Mouse (Mus musculus) intestine, embryonic 14.5 days (tissue): Measurements from ENCODE around the gene Tec. TPM values are rescaled to one million over a fixed set of nuclear protein-coding genes. Genes with fewer than 3 reads are reported as not detected.
A peak's percentile ranks its signal among the peaks of the same experiment; 100 is the strongest.

ENCODE experiments used
- ATAC-seq: fragments of 200-750 bp; cut with Nextera tagmentation; replicated peaks from 2 replicates; pipeline ENCODE4 v1.8.0; 2017; ENCODE audit warnings: low read depth, moderate number of reproducible peaks, moderate TSS enrichment, moderate library complexity; ENCODE audit not compliant: low FRiP score, low TSS enrichment
- DNase-seq: peaks from one replicate; pipeline ENCODE4 v3.0.0-alpha.2; 2018; ENCODE audit warnings: low spot score
- H3K27ac ChIP-seq: fragments of 300-500 bp; sonication (generic); 2 replicates; pipeline ENCODE4 v1.5.1; 2014; ENCODE audit warnings: low read depth, mild to moderate bottlenecking, control low read depth
- H3K27me3 ChIP-seq: fragments of 300-500 bp; sonication (generic); replicated peaks from 2 replicates; pipeline ENCODE4 v1.6.1; 2014; ENCODE audit warnings: low read length, control low read depth; ENCODE audit not compliant: control insufficient read depth, insufficient read depth
- H3K36me3 ChIP-seq: fragments of 300-500 bp; sonication (generic); 2 replicates; pipeline ENCODE4 v1.6.1; 2014; ENCODE audit warnings: low read length, control low read depth; ENCODE audit not compliant: control insufficient read depth, insufficient read depth
- H3K4me1 ChIP-seq: fragments of 300-500 bp; sonication (generic); replicated peaks from 2 replicates; pipeline ENCODE4 v1.6.1; 2014; ENCODE audit warnings: low read length, control low read depth, mixed read lengths; ENCODE audit not compliant: control insufficient read depth, insufficient read depth
- H3K4me2 ChIP-seq: fragments of 300-500 bp; sonication (generic); 2 replicates; pipeline ENCODE4 v1.6.1; 2014; ENCODE audit warnings: low read length
- H3K4me3 ChIP-seq: fragments of 300-500 bp; sonication (generic); 2 replicates; pipeline ENCODE4 v1.5.1; 2014; ENCODE audit warnings: low read depth, low read length, control low read depth, mixed read lengths
- H3K9ac ChIP-seq: fragments of 300-500 bp; sonication (generic); 2 replicates; pipeline ENCODE4 v1.6.1; 2014; ENCODE audit warnings: mild to moderate bottlenecking, low read length
- H3K9me3 ChIP-seq: fragments of 300-500 bp; sonication (generic); 2 replicates; pipeline ENCODE4 v1.6.1; 2016; ENCODE audit warnings: low read length, control low read depth; ENCODE audit not compliant: control insufficient read depth
- WGBS: fragments of 180-500 bp; shearing (Covaris S2); extraction: QIAGEN DNeasy Blood & Tissue Kit; methylation state at CpG from one replicate; pipeline ENCODE4 v1.1.7; 2014; 5-methylcytosine and 5-hydroxymethylcytosine counted together
- polyA plus RNA-seq: library from polyadenylated mRNA; unstranded; fragments of >200 nt; fragmentation: Nextera tagmentation; extraction: Ambion mirVana; gene quantifications from 2 replicates; pipeline ENCODE4 v1.2.1, GENCODE M21; 2014

Gene Tec
- polyA plus RNA-seq, 1 experiment from 2014 or later = 13.7 TPM

- no peaks in the 10 kb centered on the region for H3K9me3 ChIP-seq
- H3K4me3 ChIP-seq = no peak overlapping the region
- no peaks in the 10 kb centered on the region for H3K36me3 ChIP-seq
- no peak for ATAC-seq
- H3K4me1 ChIP-seq = peaks cover 10% of the 10 kb centered on the region
- no peak for DNase-seq
- no peak overlapping the region for H3K27ac ChIP-seq
- no peak overlapping the region for H3K9ac ChIP-seq
- WGBS = 79% methylated on average over 4 of the region's 4 CpGs
- no peak overlapping the region for H3K4me2 ChIP-seq
- no peaks in the 10 kb centered on the region for H3K27me3 ChIP-seq
These were observed 41.1 kb upstream of the Tec start for GRCm38 (mm10) chr5:72909363-72909762.

DNA sequence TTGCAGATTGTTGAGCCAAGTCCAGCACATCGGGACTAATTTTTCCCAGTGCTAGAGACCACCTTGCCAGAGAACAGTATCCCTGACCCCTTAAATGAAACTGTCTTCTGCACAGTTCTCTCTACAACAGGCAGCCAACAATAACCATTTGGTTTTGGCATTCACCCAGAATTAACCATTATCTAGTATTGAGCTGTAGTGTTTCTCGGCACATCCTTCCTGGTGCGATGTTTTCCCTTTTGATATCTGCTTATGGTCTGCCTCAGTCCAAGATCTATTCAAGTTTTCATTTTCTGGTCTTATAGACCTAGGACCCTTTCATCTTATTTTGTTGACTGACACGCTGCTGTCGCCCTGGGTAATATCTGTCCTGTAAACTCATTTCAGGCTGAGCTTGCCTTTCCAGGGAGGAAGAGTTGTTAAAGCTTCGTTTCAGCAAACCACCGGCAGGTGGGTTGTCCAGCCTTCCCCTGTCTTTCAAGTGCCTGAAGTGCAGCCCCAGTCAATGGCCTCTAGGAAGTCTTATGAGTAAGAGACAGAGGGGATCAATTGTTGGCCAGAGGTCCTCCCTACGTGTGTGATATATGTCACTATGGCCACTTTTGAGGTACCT lies 40.1 kb upstream of the Tec start:
- peaks cover 9% of the 10 kb centered on the region for H3K4me1 ChIP-seq
- H3K27ac ChIP-seq = no peak overlapping the region
- ATAC-seq = no peak
- WGBS = 80% methylated on average over 8 of the region's 8 CpGs
- H3K36me3 ChIP-seq = no peaks in the 10 kb centered on the region
- no peak overlapping the region for H3K4me3 ChIP-seq
- no peak overlapping the region for H3K4me2 ChIP-seq
- no peak for DNase-seq
- H3K9me3 ChIP-seq = no peaks in the 10 kb centered on the region
- H3K27me3 ChIP-seq = no peaks in the 10 kb centered on the region
- H3K9ac ChIP-seq = no peak overlapping the region

GRCm38 (mm10) chr5:72907402-72907801 lies 39.1 kb upstream of the Tec start:
- no peak overlapping the region for H3K27ac ChIP-seq
- H3K4me3 ChIP-seq = no peak overlapping the region
- H3K36me3 ChIP-seq = no peaks in the 10 kb centered on the region
- no peak overlapping the region for H3K9ac ChIP-seq
- no peaks in the 10 kb centered on the region for H3K27me3 ChIP-seq
- ATAC-seq (no peak), DNase-seq (no peak)
- no peak overlapping the region for H3K4me2 ChIP-seq
- H3K9me3 ChIP-seq = no peaks in the 10 kb centered on the region
- WGBS = 81% methylated on average over 6 of the region's 6 CpGs
- no peaks in the 10 kb centered on the region for H3K4me1 ChIP-seq

GRCm38 (mm10) chr5:72904903-72905790 lies 36.9 kb upstream of the Tec start:
- Histone ChIP-seq H3K4me1 (no peaks in the 10 kb centered on the region), H3K27me3 (no peaks in the 10 kb centered on the region), H3K9me3 (no peaks in the 10 kb centered on the region), H3K4me2 (no peak overlapping the region), H3K27ac (no peak overlapping the region), H3K36me3 (no peaks in the 10 kb centered on the region), H3K4me3 (no peak overlapping the region), H3K9ac (no peak overlapping the region)
- 0 out of 2 replicates have a peak, but pooled peaks have one; percentile 47 for ATAC-seq
- WGBS = 69% methylated on average over 18 of the region's 18 CpGs
- DNase-seq = no peak

- DNase-seq = no peak
- no peaks in the 10 kb centered on the region for H3K4me1 ChIP-seq
- H3K27ac ChIP-seq = no peak overlapping the region
- 81% methylated on average over 3 of the region's 3 CpGs for WGBS
- no peaks in the 10 kb centered on the region for H3K36me3 ChIP-seq
- no peak overlapping the region for H3K4me2 ChIP-seq
- no peak overlapping the region for H3K9ac ChIP-seq
- H3K27me3 ChIP-seq = no peaks in the 10 kb centered on the region
- no peak overlapping the region for H3K4me3 ChIP-seq
- no peaks in the 10 kb centered on the region for H3K9me3 ChIP-seq
- no peak for ATAC-seq
These were observed 34.7 kb upstream of the Tec start for GRCm38 (mm10) chr5:72902876-72903516.

DNA sequence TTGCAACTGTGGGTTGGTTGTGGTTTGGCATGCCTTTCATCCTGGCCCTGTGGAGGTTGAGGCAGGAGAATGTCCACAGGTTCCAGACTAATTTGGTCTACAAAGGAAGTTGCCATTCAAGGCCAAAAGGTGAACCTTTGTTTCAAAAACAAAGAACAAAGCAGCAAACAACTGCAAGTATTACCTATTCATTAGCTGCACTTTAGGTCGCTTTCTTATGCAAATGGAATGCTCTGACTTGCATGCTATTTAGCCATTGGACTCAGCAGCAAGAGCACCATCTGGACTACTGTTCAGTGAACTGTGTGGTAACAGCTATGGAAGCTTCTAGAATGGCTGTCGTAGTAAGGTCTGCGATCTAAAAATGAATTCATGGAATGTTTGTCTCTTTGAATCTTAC lies 34.0 kb upstream of the Tec start:
- Histone ChIP-seq H3K9me3 (no peaks in the 10 kb centered on the region), H3K4me2 (no peak overlapping the region), H3K27me3 (no peaks in the 10 kb centered on the region), H3K9ac (no peak overlapping the region), H3K4me1 (no peaks in the 10 kb centered on the region), H3K27ac (no peak overlapping the region), H3K36me3 (no peaks in the 10 kb centered on the region), H3K4me3 (no peak overlapping the region)
- ATAC-seq = no peak
- WGBS = 72% methylated on average over 3 of the region's 3 CpGs
- no peak for DNase-seq

- no peaks in the 10 kb centered on the region for H3K36me3 ChIP-seq
- H3K4me3 ChIP-seq = no peak overlapping the region
- 91% methylated on average over 4 of the region's 4 CpGs for WGBS
- H3K4me2 ChIP-seq = no peak overlapping the region
- H3K4me1 ChIP-seq = no peaks in the 10 kb centered on the region
- no peaks in the 10 kb centered on the region for H3K9me3 ChIP-seq
- H3K27me3 ChIP-seq = no peaks in the 10 kb centered on the region
- no peak overlapping the region for H3K9ac ChIP-seq
- no peak overlapping the region for H3K27ac ChIP-seq
- DNase-seq (no peak), ATAC-seq (no peak)
These were observed 33.6 kb upstream of the Tec start for GRCm38 (mm10) chr5:72901866-72902265.

- H3K36me3 ChIP-seq = no peaks in the 10 kb centered on the region
- H3K4me3 ChIP-seq = no peak overlapping the region
- DNase-seq (no peak), ATAC-seq (no peak)
- H3K9ac ChIP-seq = no peak overlapping the region
- no peaks in the 10 kb centered on the region for H3K27me3 ChIP-seq
- no peaks in the 10 kb centered on the region for H3K9me3 ChIP-seq
- H3K4me1 ChIP-seq = no peaks in the 10 kb centered on the region
- WGBS = 86% methylated on average over 8 of the region's 8 CpGs
- no peak overlapping the region for H3K27ac ChIP-seq
- H3K4me2 ChIP-seq = no peak overlapping the region
These were observed 31.0 kb upstream of the Tec start for GRCm38 (mm10) chr5:72899255-72899654.
